Mouse (Mus musculus) spleen, adult 12 weeks (tissue): ENCODE measurements around the gene Armc12.
A peak's percentile ranks its signal among the peaks of the same experiment; 100 is the strongest.

ENCODE experiments used
- DNase-seq: peaks from one replicate; pipeline ENCODE4 v3.0.0; 2022; ENCODE audit warnings: low spot score

The Armc12 gene

GRCm38 (mm10) chr17:28513337-28513736, 17.3 kb upstream of the Armc12 start:
- DNase-seq = no peak

- no peak for DNase-seq
Observed at GRCm38 (mm10) chr17:28513844-28514243, 16.8 kb upstream of the Armc12 start.

- no peak for DNase-seq
Observed at GRCm38 (mm10) chr17:28514555-28514954, 16.1 kb upstream of the Armc12 start.

- no peak for DNase-seq
Observed at GRCm38 (mm10) chr17:28515431-28516341, 14.9 kb upstream of the Armc12 start.

GRCm38 (mm10) chr17:28516881-28517280, 13.7 kb upstream of the Armc12 start:
- DNase-seq = no peak

GRCm38 (mm10) chr17:28517441-28517955, 13.1 kb upstream of the Armc12 start, which contains the start of gene Fkbp5:
Fkbp5 (minus strand) TSS chr17:28517527.
- DNase-seq = no peak

GRCm38 (mm10) chr17:28517956-28518614, 12.5 kb upstream of the Armc12 start:
- DNase-seq = peak; percentile 8

GRCm38 (mm10) chr17:28518615-28519071, 12.0 kb upstream of the Armc12 start:
- no peak for DNase-seq

- no peak for DNase-seq
Observed at GRCm38 (mm10) chr17:28519827-28520226, 10.8 kb upstream of the Armc12 start.

GRCm38 (mm10) chr17:28520561-28520960, 10.0 kb upstream of the Armc12 start:
- no peak for DNase-seq

GRCm38 (mm10) chr17:28521071-28521726, 9.4 kb upstream of the Armc12 start:
- DNase-seq = no peak

GRCm38 (mm10) chr17:28521920-28522319, 8.7 kb upstream of the Armc12 start:
- no peak for DNase-seq

GRCm38 (mm10) chr17:28522623-28523354, 7.8 kb upstream of the Armc12 start:
- DNase-seq = peak; percentile 74

GRCm38 (mm10) chr17:28523355-28524008, 7.1 kb upstream of the Armc12 start:
- DNase-seq = peak; percentile 10

GRCm38 (mm10) chr17:28524009-28524695, 6.5 kb upstream of the Armc12 start:
- DNase-seq = no peak

GRCm38 (mm10) chr17:28524831-28525430, 5.7 kb upstream of the Armc12 start:
- no peak for DNase-seq

GRCm38 (mm10) chr17:28527184-28528042, 3.2 kb upstream of the Armc12 start:
- no peak for DNase-seq

GRCm38 (mm10) chr17:28528043-28528351, 2.6 kb upstream of the Armc12 start:
- peak; percentile 67 for DNase-seq

GRCm38 (mm10) chr17:28529116-28529515, 1.5 kb upstream of the Armc12 start:
- DNase-seq = no peak
